Mouse (Mus musculus): Measurements from ENCODE around the gene Rimklb. TPM values are rescaled to one million over a fixed set of nuclear protein-coding genes. Genes with fewer than 3 reads are reported as not detected.
"Not testable (repeated sequence)": the region's sequence is repeated elsewhere in the genome, so short reads cannot be mapped to it uniquely, and the experiment has no call there.

Rimklb gene
- total RNA-seq, 2 experiments from 2014 or later = 70.3 to 71.6 TPM

DNA sequence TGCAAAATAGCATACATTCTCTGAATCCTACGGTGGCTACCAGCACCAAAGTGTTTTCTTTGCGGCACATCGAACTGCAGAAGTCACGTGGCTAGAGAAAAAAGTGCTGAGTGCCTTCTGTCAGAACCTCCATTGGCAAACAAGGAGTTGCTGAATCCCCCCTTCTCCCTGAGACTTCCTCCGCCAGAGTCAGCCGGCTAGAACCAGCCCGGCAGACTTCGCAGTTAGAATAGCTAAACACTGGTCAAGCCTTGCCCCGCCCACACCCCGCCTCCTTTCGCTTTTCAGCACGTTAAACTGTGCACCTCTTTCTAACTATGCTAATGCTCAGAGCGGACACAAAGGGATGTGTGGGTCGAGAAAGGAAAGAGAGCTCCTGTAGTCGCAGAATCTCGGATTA, 7.0 kb downstream of the Rimklb start:
- Histone ChIP-seq H3K4me3 (peak overlapping the region; percentile 54), H3K27ac (peak overlapping the region; percentile 77)
- no peak for TF ChIP-seq CTCF (conservative IDR thresholded peaks at IDR 0.05)
- peak; percentile 42 to 63 for DNase-seq (ENCODE audit: low spot score in 2 of 2)

DNA sequence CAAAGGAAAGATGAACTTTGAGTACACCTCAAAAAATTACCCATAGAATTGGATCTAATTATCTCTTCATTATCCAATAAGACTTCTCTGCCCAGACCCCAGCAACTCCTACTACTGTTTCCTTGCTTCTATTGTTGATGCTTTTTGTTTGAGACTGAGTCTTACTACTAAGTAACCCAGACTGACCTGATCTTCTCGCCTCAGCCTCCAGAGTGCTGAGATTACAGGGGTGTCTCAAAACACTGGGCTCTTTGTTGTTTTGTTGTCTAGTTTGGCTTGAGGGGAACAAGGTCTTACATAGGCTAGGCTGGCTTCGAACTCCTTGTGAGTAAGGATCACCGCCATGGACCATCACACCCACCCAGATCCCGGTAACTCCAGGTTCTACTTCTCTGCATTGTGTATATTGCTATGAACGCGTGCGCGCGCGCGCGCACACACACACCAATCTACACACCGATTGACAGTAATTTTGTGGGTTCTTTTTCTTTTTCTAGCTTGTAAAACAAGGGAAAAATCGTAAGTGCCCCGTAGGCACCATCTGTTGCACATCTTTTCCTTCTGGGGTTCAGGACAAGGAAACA, 7.5 kb downstream of the Rimklb start:
- no peak for DNase-seq (ENCODE audit: low spot score in 2 of 2)
- peak overlapping the region; percentile 77 for H3K27ac ChIP-seq
- no peak for TF ChIP-seq CTCF (conservative IDR thresholded peaks at IDR 0.05)
- H3K4me3 ChIP-seq = peak overlapping the region; percentile 54

DNA sequence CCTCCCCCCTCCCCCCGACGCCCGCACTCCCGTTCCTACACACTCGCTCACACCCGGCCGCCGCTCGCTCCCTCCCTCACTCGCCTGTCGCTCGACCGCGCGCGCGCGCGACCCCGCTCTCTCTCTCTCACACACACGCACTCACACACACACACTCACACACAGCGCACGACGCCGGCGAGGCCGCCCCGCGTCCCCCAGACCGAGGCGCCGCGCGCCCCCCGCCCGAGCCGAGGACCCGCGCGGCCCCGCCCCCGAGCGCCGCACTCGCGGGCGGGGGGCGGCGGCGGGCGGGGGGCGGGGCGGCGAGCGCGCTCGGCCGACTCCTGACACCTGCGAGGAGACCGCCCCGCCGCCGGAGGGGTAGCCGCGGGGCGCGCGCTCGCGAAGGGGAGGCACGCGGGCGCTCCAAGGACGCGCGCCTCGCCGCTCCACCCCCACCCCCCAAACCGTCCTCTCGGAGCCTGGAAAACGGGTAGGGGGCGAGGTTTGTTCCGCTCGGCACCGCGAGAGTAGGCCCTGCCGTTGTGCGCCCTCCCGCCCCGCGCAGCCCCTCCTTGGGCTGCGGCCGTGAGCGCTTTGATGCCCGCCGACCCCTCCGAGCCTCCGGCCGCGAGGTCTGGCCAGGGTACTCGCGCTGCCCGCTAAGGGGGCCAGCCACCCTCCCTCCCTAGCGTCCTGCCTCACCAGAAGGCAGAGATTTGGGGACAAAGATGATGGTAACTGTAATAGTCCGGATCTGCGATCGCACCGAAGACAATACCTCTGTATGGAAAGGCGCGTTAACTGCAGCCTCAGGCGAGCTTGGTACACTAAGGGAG, 12.1 kb downstream of the Rimklb start:
- DNase-seq (ENCODE audit: low spot score in 2 of 2) = peak in 1 of 2 experiments; percentile 52

GRCm38 (mm10) chr6:122485401-122486296, 12.9 kb downstream of the Rimklb start:
- Histone ChIP-seq H3K4me3 (peak overlapping the region; percentile 69), H3K27ac (no peak overlapping the region)
- TF ChIP-seq CTCF (conservative IDR thresholded peaks at IDR 0.05) = no peak
- DNase-seq (ENCODE audit: low spot score in 2 of 2) = no peak

More for the DNA sequence above, 12.1 kb downstream of the Rimklb start:
- Histone ChIP-seq H3K27ac (peak overlapping the region; percentile 75), H3K4me3 (peak overlapping the region; percentile 69)
- no peak for TF ChIP-seq CTCF (conservative IDR thresholded peaks at IDR 0.05)

DNA sequence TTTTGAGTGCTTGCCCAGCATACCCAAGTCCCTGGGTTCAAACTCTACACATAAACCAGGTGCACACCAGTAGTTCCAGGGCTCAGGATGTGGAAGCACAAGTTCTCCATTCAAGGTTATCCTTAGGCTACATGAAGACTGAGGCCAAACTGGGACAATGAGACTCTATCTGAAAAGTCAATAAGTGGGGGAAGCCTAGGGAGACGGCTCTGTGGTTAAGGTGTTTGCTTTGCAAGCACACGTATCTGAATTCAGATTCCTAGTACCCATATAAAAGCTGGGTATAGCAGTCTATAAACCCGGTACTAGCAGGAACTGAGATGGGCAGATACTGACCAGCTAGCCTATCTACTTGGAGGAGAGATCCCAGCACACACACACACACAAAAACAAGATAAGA, 20.5 kb downstream of the Rimklb start:
- H3K4me3 ChIP-seq = no peak overlapping the region
- TF ChIP-seq CTCF (conservative IDR thresholded peaks at IDR 0.05) = no peak
- no peak overlapping the region for H3K27ac ChIP-seq
- DNase-seq (ENCODE audit: low spot score in 2 of 2) = no peak

DNA sequence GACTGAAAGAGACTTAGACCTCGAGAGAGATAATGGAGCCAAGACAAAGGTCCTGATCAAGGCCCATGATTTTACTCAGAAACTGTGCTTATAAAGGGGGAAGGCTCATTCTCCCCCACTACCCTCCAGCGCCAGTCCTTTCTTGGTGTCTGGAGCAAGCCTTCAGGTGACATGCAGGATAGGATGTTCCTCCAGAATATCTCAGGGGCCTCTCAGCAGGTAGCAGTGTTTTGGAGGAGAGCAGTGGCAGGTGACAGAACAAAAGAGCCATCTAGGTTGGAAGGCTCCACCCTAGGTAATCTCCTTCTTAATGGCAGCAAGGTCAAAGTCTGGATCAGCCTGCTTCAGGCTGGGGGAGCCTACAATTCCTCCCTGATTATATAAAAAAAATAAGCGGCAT, 27.1 kb downstream of the Rimklb start:
- not testable (repeated sequence) for DNase-seq (ENCODE audit: low spot score in 2 of 2); H3K4me3 ChIP-seq

GRCm38 (mm10) chr6:122470240-122470639, 28.3 kb downstream of the Rimklb start:
- Histone ChIP-seq H3K4me3 (no peak overlapping the region), H3K27ac (no peak overlapping the region)
- TF ChIP-seq CTCF (conservative IDR thresholded peaks at IDR 0.05) = no peak
- DNase-seq (ENCODE audit: low spot score in 2 of 2) = no peak

More for the DNA sequence above, 27.1 kb downstream of the Rimklb start:
- H3K27ac ChIP-seq = not testable (repeated sequence)

GRCm38 (mm10) chr6:122469030-122469640, 29.4 kb downstream of the Rimklb start:
- TF ChIP-seq CTCF (conservative IDR thresholded peaks at IDR 0.05) = no peak
- no peak for DNase-seq (ENCODE audit: low spot score in 2 of 2)

GRCm38 (mm10) chr6:122466092-122466713, 32.4 kb downstream of the Rimklb start:
- no peak overlapping the region for H3K27ac ChIP-seq
- peak in 1 of 2 experiments; percentile 4 for DNase-seq (ENCODE audit: low spot score in 2 of 2)
- no peak overlapping the region for H3K4me3 ChIP-seq
- TF ChIP-seq CTCF (conservative IDR thresholded peaks at IDR 0.05) = no peak

More at GRCm38 (mm10) chr6:122469030-122469640, 29.4 kb downstream of the Rimklb start:
- H3K27ac ChIP-seq = no peak overlapping the region
- H3K4me3 ChIP-seq = no peak overlapping the region

DNA sequence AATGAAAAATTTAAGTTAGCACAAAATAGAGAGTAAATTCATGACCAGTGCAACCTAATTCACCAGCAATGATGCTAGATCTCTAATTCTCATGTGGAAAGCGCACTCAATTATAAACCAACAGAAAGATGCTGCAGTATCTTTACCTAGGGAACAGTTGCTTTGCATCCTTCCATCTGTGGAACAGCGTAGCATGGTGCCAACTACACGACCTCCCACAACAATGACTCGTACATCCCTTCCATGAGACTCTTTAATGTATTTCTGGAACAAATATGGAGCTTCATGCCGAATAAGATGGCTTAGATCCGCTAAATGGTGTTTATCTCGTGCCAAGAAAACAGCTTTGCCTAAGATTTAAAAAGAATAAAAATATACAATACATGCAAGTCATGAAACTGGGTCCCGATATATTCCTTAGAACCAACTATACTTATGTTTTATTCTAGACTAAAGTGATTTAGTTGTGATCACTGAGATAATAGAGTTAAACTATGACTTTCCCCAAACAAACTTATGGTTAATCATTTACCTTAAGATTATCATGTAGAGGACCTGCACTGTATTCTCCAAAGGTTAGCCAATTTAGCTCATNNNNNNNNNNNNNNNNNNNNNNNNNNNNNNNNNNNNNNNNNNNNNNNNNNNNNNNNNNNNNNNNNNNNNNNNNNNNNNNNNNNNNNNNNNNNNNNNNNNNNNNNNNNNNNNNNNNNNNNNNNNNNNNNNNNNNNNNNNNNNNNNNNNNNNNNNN, 39.4 kb downstream of the Rimklb start:
- Histone ChIP-seq H3K4me3 (no peak overlapping the region), H3K27ac (no peak overlapping the region)
- no peak for DNase-seq (ENCODE audit: low spot score in 2 of 2)
- no peak for TF ChIP-seq CTCF (conservative IDR thresholded peaks at IDR 0.05)

GRCm38 (mm10) chr6:122447848-122448247, 50.7 kb downstream of the Rimklb start:
- Histone ChIP-seq H3K4me3 (no peak overlapping the region), H3K27ac (no peak overlapping the region)
- DNase-seq (ENCODE audit: low spot score in 2 of 2) = no peak
- TF ChIP-seq CTCF (conservative IDR thresholded peaks at IDR 0.05) = no peak

Data from layer of hippocampus, adult 2 months (tissue).